Comparison of ENCODE assay signal across 21 mouse cellular contexts in the genomic region with DNA sequence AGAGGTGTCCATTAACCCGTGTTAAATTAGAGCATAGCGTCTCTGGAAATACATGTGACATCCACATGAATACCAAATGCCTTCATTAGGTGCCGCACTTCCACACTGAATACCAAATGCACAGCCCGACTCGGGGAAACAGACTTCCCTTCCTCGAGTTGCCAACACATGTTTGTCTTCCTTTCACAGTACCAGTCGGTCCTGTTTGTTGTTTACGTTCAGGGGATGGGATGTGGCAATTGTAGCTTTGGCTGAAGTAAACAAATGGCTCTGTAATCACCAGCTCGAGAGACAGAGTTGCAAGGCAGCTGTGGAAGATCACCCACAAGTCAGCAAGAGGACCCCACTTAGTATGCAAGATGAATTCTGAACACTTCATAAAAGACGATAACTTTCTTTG.
DNase-seq lines count a peak whose midpoint lies in the region; ATAC-seq and TF ChIP-seq lines count a peak whose summit lies in the region.
"Had no signal": no experiment of that assay in that cellular context is flagged by ENCODE, and none has a peak within 500 bp of the region (broad histone marks: within the 10 kb centered on the region; RNA-seq: fewer than 3 reads in every experiment).

No protein-coding gene starts in this region.

- no peak for TF ChIP-seq POLR2A in brain, embryonic 14.5 days (IDR thresholded peaks at IDR 0.05; ENCODE audit: borderline replicate concordance, extremely low read depth, insufficient read depth, insufficient read length, poor library complexity, severe bottlenecking)

- H3K4me2 ChIP-seq in hindbrain, postnatal 0 days (ENCODE audit: low read depth, low read length): no peak overlapping the region
- H3K4me2 ChIP-seq in hindbrain, embryonic 12.5 days (replicated peaks): no peak overlapping the region
- H3K4me2 ChIP-seq: heart, embryonic 12.5 days; liver, embryonic 15.5 days; midbrain, embryonic 13.5 days had no signal

- no peak overlapping the region for H3K4me3 ChIP-seq in hindbrain, postnatal 0 days (ENCODE audit: low read length)
- H3K4me3 ChIP-seq in hindbrain, embryonic 12.5 days: no peak overlapping the region
- H3K4me3 ChIP-seq: heart, embryonic 12.5 days; limb, embryonic 10.5 days; liver, embryonic 15.5 days; midbrain, embryonic 13.5 days had no signal

- no peaks in the 10 kb centered on the region for H3K4me1 ChIP-seq in hindbrain, postnatal 0 days (ENCODE audit: insufficient read depth, low read length)
- no peaks in the 10 kb centered on the region for H3K4me1 ChIP-seq in hindbrain, embryonic 12.5 days
- H3K4me1 ChIP-seq: heart, embryonic 12.5 days; limb, embryonic 10.5 days; liver, embryonic 15.5 days; midbrain, embryonic 13.5 days had no signal

- no peaks in the 10 kb centered on the region for H3K27me3 ChIP-seq in hindbrain, postnatal 0 days (ENCODE audit: insufficient read depth, low read length)
- H3K27me3 ChIP-seq in hindbrain, embryonic 12.5 days: no peaks in the 10 kb centered on the region
- H3K27me3 ChIP-seq: heart, embryonic 12.5 days; liver, embryonic 15.5 days; midbrain, embryonic 13.5 days had no signal

- no peaks in the 10 kb centered on the region for H3K9me3 ChIP-seq in hindbrain, postnatal 0 days (ENCODE audit: low read length)
- H3K9me3 ChIP-seq in hindbrain, embryonic 12.5 days (replicated peaks): no peaks in the 10 kb centered on the region
- H3K9me3 ChIP-seq: heart, embryonic 12.5 days; limb, embryonic 10.5 days; liver, embryonic 15.5 days; midbrain, embryonic 13.5 days had no signal

- H3K9ac ChIP-seq in hindbrain, postnatal 0 days (replicated peaks; ENCODE audit: low read length): no peak overlapping the region
- no peak overlapping the region for H3K9ac ChIP-seq in hindbrain, embryonic 12.5 days
- H3K9ac ChIP-seq: heart, embryonic 12.5 days; liver, embryonic 15.5 days; midbrain, embryonic 13.5 days had no signal

- no peak overlapping the region for H3K27ac ChIP-seq in hindbrain, postnatal 0 days
- no peak overlapping the region for H3K27ac ChIP-seq in hindbrain, embryonic 12.5 days
- H3K27ac ChIP-seq: kidney, postnatal 0 days; limb, embryonic 10.5 days; liver, embryonic 15.5 days; midbrain, embryonic 13.5 days had no signal

- no peak for TF ChIP-seq CTCF in hindbrain, postnatal 0 days (IDR thresholded peaks at IDR 0.05; ENCODE audit: low read depth)
- TF ChIP-seq CTCF in brain, embryonic 14.5 days (IDR thresholded peaks at IDR 0.05; ENCODE audit: borderline replicate concordance, extremely low read depth, insufficient read depth, insufficient read length): no peak

- ATAC-seq in hindbrain, postnatal 0 days: no peak
- no peak for ATAC-seq in hindbrain, embryonic 12.5 days (ENCODE audit: low FRiP score)
- no peak for ATAC-seq in frontal cortex, adult (ENCODE audit: low TSS enrichment)
- ATAC-seq: midbrain, embryonic 13.5 days had no signal

- H3K36me3 ChIP-seq in hindbrain, postnatal 0 days (ENCODE audit: insufficient read depth, low read length): no peaks in the 10 kb centered on the region
- H3K36me3 ChIP-seq in hindbrain, embryonic 12.5 days: no peaks in the 10 kb centered on the region
- H3K36me3 ChIP-seq: heart, embryonic 12.5 days; limb, embryonic 10.5 days; liver, embryonic 15.5 days; midbrain, embryonic 13.5 days had no signal

- WGBS in hindbrain, postnatal 0 days: 63% methylated on average over 10 of the region's 10 CpGs
- 74% methylated on average over 10 of the region's 10 CpGs for WGBS in hindbrain, embryonic 12.5 days

- peak; percentile 11 for DNase-seq in hindbrain, postnatal 0 days (ENCODE audit: low spot score)
- peak; percentile 6 for DNase-seq in brain, adult 2 months (ENCODE audit: low read depth, low spot score)
- peak; percentile 58 for DNase-seq in brain, embryonic 14.5 days (ENCODE audit: low read depth)
- DNase-seq in lung, postnatal 36 days: peak; percentile 3
- DNase-seq in cerebellum, adult 11-12 months: no peak
- DNase-seq: adrenal gland, adult 8-10 months; cerebellum, adult 9-10 months; gastrocnemius, postnatal 14 days; heart, adult 18-20 months; heart, postnatal 10 days; kidney, adult 18-20 months; liver; right cerebral cortex, postnatal 14 days; spleen, adult 18-20 months had no signal
